Mouse (Mus musculus) lung, postnatal 36 days (tissue): ENCODE data around the gene Olfr671.
"Not testable (repeated sequence)": the region's sequence is repeated elsewhere in the genome, so short reads cannot be mapped to it uniquely, and the experiment has no call there.

Experiments
- DNase-seq: peaks from one replicate; pipeline ENCODE4 v3.0.0; 2022; ENCODE audit warnings: mixed read lengths

Olfr671 gene

GRCm38 (mm10) chr7:104979026-104979425 lies at the start of gene Olfr671:
Gene Olfr671 (minus strand): TSS chr7:104979126.
- no peak for DNase-seq

- no peak for DNase-seq
Measured at GRCm38 (mm10) chr7:105028360-105028759, 49.4 kb upstream of the Olfr671 start, which contains the start of gene Olfr675. Gene Olfr675 (minus strand): TSS chr7:105028460.

GRCm38 (mm10) chr7:105022530-105022929 lies 43.6 kb upstream of the Olfr671 start:
- DNase-seq, result no peak

GRCm38 (mm10) chr7:105001929-105002328 lies 23.0 kb upstream of the Olfr671 start, which contains the start of gene Olfr672:
Gene Olfr672 (minus strand): TSS chr7:105002029.
- DNase-seq, result no peak

GRCm38 (mm10) chr7:104972507-104972906 lies 6.4 kb downstream of the Olfr671 start:
- DNase-seq, result not testable (repeated sequence)

GRCm38 (mm10) chr7:104962520-104962919 lies 16.4 kb downstream of the Olfr671 start, which contains the start of gene Olfr670:
Gene Olfr670 (minus strand): TSS chr7:104962620.
- DNase-seq, result no peak

- DNase-seq, result not testable (repeated sequence)
Measured at GRCm38 (mm10) chr7:104950234-104950633, 28.7 kb downstream of the Olfr671 start.

- DNase-seq, result no peak
Measured at GRCm38 (mm10) chr7:104933940-104934339, 45.0 kb downstream of the Olfr671 start, which contains the start of gene Olfr669. Gene Olfr669 (plus strand): TSS chr7:104934240.

GRCm38 (mm10) chr7:104927957-104928356 lies 51.0 kb downstream of the Olfr671 start, which contains the start of gene Olfr668:
Gene Olfr668 (minus strand): TSS chr7:104928057.
- no peak for DNase-seq
